Comparison of ENCODE assay signal across 8 mouse cellular contexts in the genomic region with DNA sequence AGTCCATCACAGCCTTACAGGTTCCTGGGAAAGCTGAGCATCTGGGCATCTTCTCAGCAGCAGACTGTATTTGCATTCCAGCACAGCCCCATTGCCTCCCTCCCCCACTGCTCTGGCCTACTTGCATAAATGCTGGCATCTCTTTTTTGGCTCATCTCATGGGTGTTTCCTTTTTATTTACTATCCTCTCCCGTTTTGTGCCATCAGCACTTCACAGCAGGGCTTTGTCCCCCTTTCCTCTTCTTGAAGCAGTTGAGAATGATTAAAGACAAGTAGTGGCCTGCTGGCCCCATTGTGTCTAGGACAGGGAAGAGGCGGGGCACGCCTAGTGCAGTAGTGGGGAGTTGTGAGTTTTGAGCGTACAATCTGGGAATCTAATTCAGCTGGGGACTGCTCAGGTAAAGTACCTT.
A peak's percentile ranks its signal among the peaks of the same experiment; 100 is the strongest.
DNase-seq lines count a peak whose midpoint lies in the region; ATAC-seq lines count a peak whose summit lies in the region.

No protein-coding gene starts in this region.

- no peak overlapping the region for H3K4me2 ChIP-seq in embryonic facial prominence, embryonic 12.5 days (replicated peaks)

- no peak overlapping the region for H3K4me3 ChIP-seq in embryonic facial prominence, embryonic 12.5 days

- WGBS in embryonic facial prominence, embryonic 12.5 days, result 25% methylated on average over 4 of the region's 4 CpGs

- no peaks in the 10 kb centered on the region for H3K9me3 ChIP-seq in embryonic facial prominence, embryonic 12.5 days

- intact Hi-C loops in heart, postnatal 36 days (cut with DNase I), result no loop called here

- no peak for ATAC-seq in embryonic facial prominence, embryonic 12.5 days (ENCODE audit: insufficient number of reproducible peaks, insufficient read depth, low FRiP score, low TSS enrichment)

- DNase-seq in layer of hippocampus, adult 11-12 months (ENCODE audit: low spot score), result peak; percentile 21
- DNase-seq in layer of hippocampus, postnatal 25 days (ENCODE audit: extremely low spot score in 1 of 2, low spot score in 1 of 2), result no peak
- peak; percentile 7 to 43 for DNase-seq in left cerebral cortex, adult 18-20 months (ENCODE audit: low spot score in 2 of 2)
- peak; percentile 49 for DNase-seq in retina, postnatal 1 day
- DNase-seq in thymus, postnatal 10 days (ENCODE audit: low spot score in 2 of 2), result no peak
- DNase-seq in heart, postnatal 36 days, result no peak
- no peak for DNase-seq in lung, postnatal 25 days (ENCODE audit: low spot score)

- H3K27ac ChIP-seq in embryonic facial prominence, embryonic 12.5 days, result 0 out of 2 replicates have a peak overlapping the region, but pooled peaks have one; percentile 11

- no peak overlapping the region for H3K9ac ChIP-seq in embryonic facial prominence, embryonic 12.5 days

- H3K27me3 ChIP-seq in embryonic facial prominence, embryonic 12.5 days, result no peaks in the 10 kb centered on the region

- peaks cover 26% of the 10 kb centered on the region for H3K4me1 ChIP-seq in embryonic facial prominence, embryonic 12.5 days

- no peaks in the 10 kb centered on the region for H3K36me3 ChIP-seq in embryonic facial prominence, embryonic 12.5 days

Comparison
In these comparisons a context has a peak if more than half of its experiments do, and no peak if none do; other contexts are left out.
1. DNase-seq: peak in layer of hippocampus, adult 11-12 months (single experiment), left cerebral cortex, adult 18-20 months (2 of 2) and retina, postnatal 1 day (single experiment); none in layer of hippocampus, postnatal 25 days (0 of 2), thymus, postnatal 10 days (0 of 2), heart, postnatal 36 days (0 of 2) and lung, postnatal 25 days (single experiment).